Mouse (Mus musculus) heart, postnatal 0 days (tissue): Measurements from ENCODE around the gene Igf1r.

ENCODE experiments used
- CTCF ChIP-seq: IDR thresholded peaks from 2 replicates; pipeline ENCODE4 v1.5.1; 2016; ENCODE audit warnings: antibody characterized with exemption, control low read depth, low read depth
- EP300 ChIP-seq: IDR thresholded peaks from 2 replicates; pipeline ENCODE4 v1.6.1; 2016; ENCODE audit warnings: antibody characterized with exemption, low read depth

- TF ChIP-seq CTCF = no peak
- TF ChIP-seq EP300 = no peak
Observed at GRCm38 (mm10) chr7:68012123-68012474, 59.5 kb downstream of the Igf1r start.
